Mouse (Mus musculus) stomach, postnatal 0 days (tissue): ENCODE results near the gene Tnrc6b.

Experiments
- CTCF ChIP-seq: IDR thresholded peaks from 2 replicates; pipeline ENCODE4 v1.5.1; 2016; ENCODE audit warnings: antibody characterized with exemption, low read depth, mild to moderate bottlenecking, moderate library complexity
- EP300 ChIP-seq: optimal IDR thresholded peaks from 2 replicates; pipeline ENCODE3; 2016; ENCODE audit warnings: antibody characterized with exemption

- TF ChIP-seq CTCF (no peak), EP300 (no peak)
Measured at GRCm38 (mm10) chr15:80731511-80731910, 20.4 kb downstream of the Tnrc6b start.
